Mouse (Mus musculus): ENCODE measurements at regions not wholly inside any gene's neighbourhood (a gene's known extent, or its start where the extent isn't known, plus 50 kb on each side); places are given as distances from the start of the nearest gene placed in this dataset.

DNA sequence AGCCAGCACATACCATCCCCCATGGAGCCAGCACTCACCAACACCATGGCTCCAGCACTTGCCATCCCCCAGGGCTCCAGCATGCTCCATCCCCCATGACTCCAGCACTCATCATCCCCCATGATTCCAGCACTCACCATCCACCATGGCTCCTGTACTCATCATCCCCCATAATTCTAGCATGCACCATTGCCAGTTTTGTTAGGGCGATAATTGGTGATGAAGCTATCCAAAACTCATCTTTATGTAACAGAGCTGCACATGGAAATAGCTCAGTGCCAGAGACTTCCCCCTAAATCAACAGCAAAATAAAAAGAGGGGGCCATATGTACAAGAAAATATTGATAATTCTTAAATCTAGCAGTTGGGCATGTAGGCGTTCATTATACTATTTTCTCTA is 188.9 kb upstream of the Gadl1 start:
- no peak overlapping the region for H3K27ac ChIP-seq (ENCODE audit: low read depth, low read length)
- peaks cover 4% of the 10 kb centered on the region; the same call in 1 of the 2 replicates for H3K9me3 ChIP-seq (replicated peaks; ENCODE audit: control insufficient read depth, low read length)
- WGBS (ENCODE audit: insufficient replicate concordance) = 90% methylated on average over 2 of the region's 2 CpGs
- H3K4me2 ChIP-seq = no peak overlapping the region
- H3K4me3 ChIP-seq (ENCODE audit: low read depth, low read length) = no peak overlapping the region
- no peak for ATAC-seq (replicated peaks; ENCODE audit: insufficient number of reproducible peaks, low FRiP score, low TSS enrichment)
- no peaks in the 10 kb centered on the region for H3K36me3 ChIP-seq (ENCODE audit: control insufficient read depth, insufficient read depth, low read length)
- no peak overlapping the region for H3K9ac ChIP-seq (ENCODE audit: low read depth, low read length)
- no peaks in the 10 kb centered on the region for H3K27me3 ChIP-seq (ENCODE audit: control insufficient read depth, insufficient read depth, low read length)
- no peaks in the 10 kb centered on the region for H3K4me1 ChIP-seq (ENCODE audit: control insufficient read depth, insufficient read depth, low read length)

GRCm38 (mm10) chr9:115720841-115721240 is 188.4 kb upstream of the Gadl1 start:
- no peak overlapping the region for H3K9ac ChIP-seq (ENCODE audit: low read depth, low read length)
- no peaks in the 10 kb centered on the region for H3K27me3 ChIP-seq (ENCODE audit: control insufficient read depth, insufficient read depth, low read length)
- H3K36me3 ChIP-seq (ENCODE audit: control insufficient read depth, insufficient read depth, low read length) = no peaks in the 10 kb centered on the region

GRCm38 (mm10) chr9:115724063-115724462 is 185.2 kb upstream of the Gadl1 start:
- no peak for ATAC-seq (replicated peaks; ENCODE audit: insufficient number of reproducible peaks, low FRiP score, low TSS enrichment)
- Histone ChIP-seq H3K27ac (ENCODE audit: low read depth, low read length) (no peak overlapping the region), H3K4me1 (ENCODE audit: control insufficient read depth, insufficient read depth, low read length) (peaks cover 4% of the 10 kb centered on the region), H3K9me3 (replicated peaks; ENCODE audit: control insufficient read depth, low read length) (peaks cover 5% of the 10 kb centered on the region; the same call in 1 of the 2 replicates), H3K4me3 (ENCODE audit: low read depth, low read length) (no peak overlapping the region), H3K36me3 (ENCODE audit: control insufficient read depth, insufficient read depth, low read length) (no peaks in the 10 kb centered on the region), H3K4me2 (no peak overlapping the region), H3K9ac (ENCODE audit: low read depth, low read length) (no peak overlapping the region), H3K27me3 (ENCODE audit: control insufficient read depth, insufficient read depth, low read length) (no peaks in the 10 kb centered on the region)
- WGBS (ENCODE audit: insufficient replicate concordance) = 44% methylated on average over 2 of the region's 2 CpGs

More at GRCm38 (mm10) chr9:115720841-115721240, 188.4 kb upstream of the Gadl1 start:
- Histone ChIP-seq H3K27ac (ENCODE audit: low read depth, low read length) (no peak overlapping the region), H3K4me2 (no peak overlapping the region), H3K4me1 (ENCODE audit: control insufficient read depth, insufficient read depth, low read length) (no peaks in the 10 kb centered on the region), H3K9me3 (replicated peaks; ENCODE audit: control insufficient read depth, low read length) (peaks cover 5% of the 10 kb centered on the region; the same call in 1 of the 2 replicates), H3K4me3 (ENCODE audit: low read depth, low read length) (no peak overlapping the region)
- ATAC-seq (replicated peaks; ENCODE audit: insufficient number of reproducible peaks, low FRiP score, low TSS enrichment) = no peak
- 87% methylated on average over 2 of the region's 2 CpGs for WGBS (ENCODE audit: insufficient replicate concordance)

- Histone ChIP-seq H3K4me1 (ENCODE audit: control insufficient read depth, insufficient read depth, low read length) (peaks cover 4% of the 10 kb centered on the region), H3K9me3 (replicated peaks; ENCODE audit: control insufficient read depth, low read length) (peaks cover 3% of the 10 kb centered on the region; the same call in 1 of the 2 replicates), H3K27ac (ENCODE audit: low read depth, low read length) (no peak overlapping the region), H3K4me3 (ENCODE audit: low read depth, low read length) (no peak overlapping the region), H3K9ac (ENCODE audit: low read depth, low read length) (no peak overlapping the region), H3K4me2 (no peak overlapping the region), H3K27me3 (ENCODE audit: control insufficient read depth, insufficient read depth, low read length) (no peaks in the 10 kb centered on the region), H3K36me3 (ENCODE audit: control insufficient read depth, insufficient read depth, low read length) (no peaks in the 10 kb centered on the region)
- 59% methylated on average over 5 of the region's 5 CpGs for WGBS (ENCODE audit: insufficient replicate concordance)
- no peak for ATAC-seq (replicated peaks; ENCODE audit: insufficient number of reproducible peaks, low FRiP score, low TSS enrichment)
Observed at GRCm38 (mm10) chr9:115727361-115727760, 181.9 kb upstream of the Gadl1 start.

DNA sequence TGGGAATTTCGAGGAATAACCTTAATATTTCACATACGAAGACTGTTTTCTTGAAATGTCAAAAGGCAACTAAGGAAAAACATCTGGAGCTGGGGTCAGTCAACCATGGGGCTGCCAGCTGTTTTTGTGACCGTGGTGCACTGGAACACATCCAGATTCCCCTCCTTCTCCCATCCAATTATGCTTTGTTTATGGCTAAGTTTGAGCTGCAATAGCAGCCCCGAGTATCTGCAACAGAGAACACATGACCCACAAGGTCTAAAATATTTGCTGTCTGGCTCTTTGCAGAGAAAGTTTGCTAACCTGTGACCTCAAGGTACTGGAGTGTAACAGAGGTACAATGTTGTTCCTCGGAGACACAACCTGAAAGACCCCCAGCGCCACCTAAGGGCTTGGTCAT is 177.7 kb upstream of the Gadl1 start:
- no peaks in the 10 kb centered on the region for H3K9me3 ChIP-seq (replicated peaks; ENCODE audit: control insufficient read depth, low read length)
- H3K27ac ChIP-seq (ENCODE audit: low read depth, low read length) = no peak overlapping the region
- ATAC-seq (replicated peaks; ENCODE audit: insufficient number of reproducible peaks, low FRiP score, low TSS enrichment) = no peak
- peaks cover 4% of the 10 kb centered on the region for H3K4me1 ChIP-seq (ENCODE audit: control insufficient read depth, insufficient read depth, low read length)
- H3K27me3 ChIP-seq (ENCODE audit: control insufficient read depth, insufficient read depth, low read length) = no peaks in the 10 kb centered on the region
- no peak overlapping the region for H3K4me3 ChIP-seq (ENCODE audit: low read depth, low read length)
- H3K9ac ChIP-seq (ENCODE audit: low read depth, low read length) = no peak overlapping the region
- no peaks in the 10 kb centered on the region for H3K36me3 ChIP-seq (ENCODE audit: control insufficient read depth, insufficient read depth, low read length)
- H3K4me2 ChIP-seq = no peak overlapping the region
- 69% methylated on average over 6 of the region's 6 CpGs for WGBS (ENCODE audit: insufficient replicate concordance)

DNA sequence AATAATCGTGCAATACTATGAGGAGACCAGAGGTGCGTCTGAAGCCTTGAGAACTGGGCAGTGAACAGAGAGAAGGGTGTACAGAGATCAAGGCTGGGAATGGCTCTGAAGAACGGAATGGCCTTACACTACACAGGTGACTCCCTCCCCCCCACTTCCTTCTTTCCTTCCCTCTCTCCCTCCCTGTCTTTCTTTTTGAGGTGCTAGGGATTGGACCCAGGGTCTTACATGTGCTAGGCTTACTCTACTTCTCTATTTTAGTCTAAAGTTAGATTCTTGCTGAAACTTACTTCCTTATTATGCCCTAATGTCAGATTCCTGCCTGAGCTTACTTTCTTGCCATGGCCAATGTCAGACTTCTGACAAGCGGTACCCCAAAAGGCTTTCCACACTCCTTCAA is 176.2 kb upstream of the Gadl1 start:
- no peak for ATAC-seq (replicated peaks; ENCODE audit: insufficient number of reproducible peaks, low FRiP score, low TSS enrichment)
- H3K36me3 ChIP-seq (ENCODE audit: control insufficient read depth, insufficient read depth, low read length) = no peaks in the 10 kb centered on the region
- no peak overlapping the region for H3K9ac ChIP-seq (ENCODE audit: low read depth, low read length)
- H3K27me3 ChIP-seq (ENCODE audit: control insufficient read depth, insufficient read depth, low read length) = no peaks in the 10 kb centered on the region
- no peaks in the 10 kb centered on the region for H3K4me1 ChIP-seq (ENCODE audit: control insufficient read depth, insufficient read depth, low read length)
- no peak overlapping the region for H3K4me3 ChIP-seq (ENCODE audit: low read depth, low read length)
- no peak overlapping the region for H3K4me2 ChIP-seq
- no peak overlapping the region for H3K27ac ChIP-seq (ENCODE audit: low read depth, low read length)
- H3K9me3 ChIP-seq (replicated peaks; ENCODE audit: control insufficient read depth, low read length) = no peaks in the 10 kb centered on the region
- WGBS (ENCODE audit: insufficient replicate concordance) = 81% methylated on average over 4 of the region's 4 CpGs

GRCm38 (mm10) chr9:115739984-115740383 is 169.3 kb upstream of the Gadl1 start:
- Histone ChIP-seq H3K4me1 (ENCODE audit: control insufficient read depth, insufficient read depth, low read length) (no peaks in the 10 kb centered on the region), H3K4me3 (ENCODE audit: low read depth, low read length) (no peak overlapping the region), H3K9ac (ENCODE audit: low read depth, low read length) (no peak overlapping the region), H3K27ac (ENCODE audit: low read depth, low read length) (no peak overlapping the region), H3K27me3 (ENCODE audit: control insufficient read depth, insufficient read depth, low read length) (no peaks in the 10 kb centered on the region), H3K4me2 (no peak overlapping the region), H3K36me3 (ENCODE audit: control insufficient read depth, insufficient read depth, low read length) (no peaks in the 10 kb centered on the region), H3K9me3 (replicated peaks; ENCODE audit: control insufficient read depth, low read length) (no peaks in the 10 kb centered on the region)
- no peak for ATAC-seq (replicated peaks; ENCODE audit: insufficient number of reproducible peaks, low FRiP score, low TSS enrichment)
- 69% methylated on average over 5 of the region's 5 CpGs for WGBS (ENCODE audit: insufficient replicate concordance)

- WGBS (ENCODE audit: insufficient replicate concordance) = 49% methylated on average over 9 of the region's 9 CpGs
- Histone ChIP-seq H3K36me3 (ENCODE audit: control insufficient read depth, insufficient read depth, low read length) (no peaks in the 10 kb centered on the region), H3K4me3 (ENCODE audit: low read depth, low read length) (no peak overlapping the region), H3K27me3 (ENCODE audit: control insufficient read depth, insufficient read depth, low read length) (no peaks in the 10 kb centered on the region), H3K9ac (ENCODE audit: low read depth, low read length) (no peak overlapping the region), H3K4me1 (ENCODE audit: control insufficient read depth, insufficient read depth, low read length) (no peaks in the 10 kb centered on the region), H3K9me3 (replicated peaks; ENCODE audit: control insufficient read depth, low read length) (no peaks in the 10 kb centered on the region), H3K4me2 (no peak overlapping the region), H3K27ac (ENCODE audit: low read depth, low read length) (no peak overlapping the region)
- no peak for ATAC-seq (replicated peaks; ENCODE audit: insufficient number of reproducible peaks, low FRiP score, low TSS enrichment)
Observed at GRCm38 (mm10) chr9:115746436-115746835, 162.8 kb upstream of the Gadl1 start.

- ATAC-seq (replicated peaks; ENCODE audit: insufficient number of reproducible peaks, low FRiP score, low TSS enrichment) = peak; percentile 88
- Histone ChIP-seq H3K27ac (ENCODE audit: low read depth, low read length) (peak overlapping the region; percentile 84), H3K9me3 (replicated peaks; ENCODE audit: control insufficient read depth, low read length) (no peaks in the 10 kb centered on the region), H3K36me3 (ENCODE audit: control insufficient read depth, insufficient read depth, low read length) (no peaks in the 10 kb centered on the region), H3K4me2 (peak overlapping the region; percentile 34), H3K9ac (ENCODE audit: low read depth, low read length) (peak overlapping the region; percentile 50), H3K27me3 (ENCODE audit: control insufficient read depth, insufficient read depth, low read length) (no peaks in the 10 kb centered on the region), H3K4me1 (ENCODE audit: control insufficient read depth, insufficient read depth, low read length) (peaks cover 23% of the 10 kb centered on the region), H3K4me3 (ENCODE audit: low read depth, low read length) (0 out of 2 replicates have a peak overlapping the region, but pooled peaks have one; percentile 2)
- WGBS (ENCODE audit: insufficient replicate concordance) = 0% methylated on average over 2 of the region's 2 CpGs
Observed at GRCm38 (mm10) chr9:115760496-115760895, 148.8 kb upstream of the Gadl1 start.

Data from heart, embryonic 11.5 days (tissue).